Mouse (Mus musculus) neural tube, embryonic 13.5 days (tissue): Measurements from ENCODE around the gene Donson. TPM values are rescaled to one million over a fixed set of nuclear protein-coding genes. Genes with fewer than 3 reads are reported as not detected.

Experiments
- ATAC-seq: fragments of 200-750 bp; cut with Nextera tagmentation; 2 replicates; pipeline ENCODE4 v1.8.0; 2017; ENCODE audit warnings: low read depth, mild to moderate bottlenecking, moderate TSS enrichment, moderate library complexity
- H3K27ac ChIP-seq: fragments of 300-500 bp; sonication (generic); replicated peaks from 2 replicates; pipeline ENCODE4 v1.5.1; 2015; ENCODE audit warnings: moderate library complexity, mild to moderate bottlenecking, inconsistent platforms
- H3K27me3 ChIP-seq: fragments of 300-500 bp; sonication (generic); 2 replicates; pipeline ENCODE4 v1.6.1; 2015; ENCODE audit warnings: mild to moderate bottlenecking, inconsistent platforms
- H3K36me3 ChIP-seq: fragments of 300-500 bp; sonication (generic); 2 replicates; pipeline ENCODE4 v1.6.1; 2015; ENCODE audit warnings: mild to moderate bottlenecking, inconsistent platforms
- H3K4me1 ChIP-seq: fragments of 300-500 bp; sonication (generic); replicated peaks from 2 replicates; pipeline ENCODE4 v1.6.1; 2015; ENCODE audit warnings: inconsistent platforms
- H3K4me2 ChIP-seq: fragments of 300-500 bp; sonication (generic); 2 replicates; pipeline ENCODE4 v1.6.1; 2015; ENCODE audit warnings: inconsistent platforms, mild to moderate bottlenecking, moderate library complexity
- H3K4me3 ChIP-seq: fragments of 300-500 bp; sonication (generic); 2 replicates; pipeline ENCODE4 v1.5.1; 2015; ENCODE audit warnings: mild to moderate bottlenecking, inconsistent platforms
- H3K9ac ChIP-seq: fragments of 300-500 bp; sonication (generic); 2 replicates; pipeline ENCODE4 v1.6.1; 2015; ENCODE audit warnings: moderate library complexity, mild to moderate bottlenecking, inconsistent platforms
- H3K9me3 ChIP-seq: fragments of 300-500 bp; sonication (generic); 2 replicates; pipeline ENCODE4 v1.6.1; 2016; ENCODE audit warnings: inconsistent platforms
- WGBS: fragments of 180-500 bp; shearing (Covaris S2); methylation state at CpG from one replicate; pipeline ENCODE4 v1.1.7; 2015; 5-methylcytosine and 5-hydroxymethylcytosine counted together
- polyA plus RNA-seq: library from polyadenylated mRNA; unstranded; fragments of >200 nt; fragmentation: Nextera tagmentation; extraction: Ambion mirVana; gene quantifications from 2 replicates; pipeline ENCODE4 v1.2.1, GENCODE M21; 2015

Donson gene
- polyA plus RNA-seq: 19.1 and 20.5 TPM in 2 replicates

GRCm38 (mm10) chr16:91688619-91689334 lies at the start of gene Donson:
Gene Donson, minus strand, starts transcription at chr16:91688770.
- H3K4me3 ChIP-seq: peak within 1 kb of the TSS; percentile 85
- ATAC-seq: peak; percentile 99
- no peaks in the 10 kb centered on the region for H3K9me3 ChIP-seq
- H3K4me2 ChIP-seq: peak within 1 kb of the TSS; percentile 71
- peak within 1 kb of the TSS; percentile 91 for H3K9ac ChIP-seq
- H3K27ac ChIP-seq: peak within 1 kb of the TSS; percentile 92
- WGBS: under 1% methylated on average over 69 of the region's 71 CpGs
- peaks cover 24% of the 10 kb centered on the region for H3K4me1 ChIP-seq
- H3K36me3 ChIP-seq: peaks cover 26% of the 10 kb centered on the region
- H3K27me3 ChIP-seq: no peaks in the 10 kb centered on the region

DNA sequence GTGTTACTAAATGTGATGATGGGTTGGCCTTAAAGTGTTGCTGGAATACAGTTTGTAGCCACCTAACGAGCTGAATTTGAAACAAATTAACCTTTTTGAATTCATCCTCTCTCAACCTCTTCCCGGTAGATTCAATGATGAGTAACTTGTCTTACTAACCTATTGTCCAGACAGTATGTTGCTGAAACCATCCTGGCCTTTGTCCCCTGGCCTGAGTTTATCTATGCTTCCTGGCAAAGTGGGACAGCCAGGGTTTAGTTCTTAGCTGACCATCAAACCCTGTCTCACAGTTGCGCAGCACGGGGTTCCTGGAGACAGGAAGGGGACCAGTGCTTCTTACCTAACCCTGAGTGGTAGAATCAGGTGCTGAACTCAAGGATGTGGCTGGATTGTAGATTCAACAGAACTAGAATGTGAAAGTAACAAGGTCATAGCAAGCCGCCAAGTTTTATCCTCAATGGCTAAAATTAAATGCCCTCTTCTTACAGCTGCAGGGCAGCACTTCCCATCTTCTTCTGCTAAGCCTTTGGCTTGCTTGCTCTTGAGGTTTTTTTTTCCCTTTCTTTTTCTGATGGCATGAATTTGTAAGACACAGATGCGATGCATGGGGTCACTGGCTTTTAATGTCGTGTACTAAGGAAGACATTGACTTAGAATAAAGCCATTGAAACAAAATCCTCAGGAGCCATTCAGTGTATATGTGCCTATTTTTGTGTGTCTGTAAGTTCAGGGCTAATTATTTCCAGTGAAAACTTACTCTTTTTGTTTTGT lies 47.7 kb upstream of the Donson start:
- no peak for ATAC-seq
- Histone ChIP-seq H3K36me3 (no peaks in the 10 kb centered on the region), H3K27ac (no peak overlapping the region), H3K4me3 (no peak overlapping the region), H3K9ac (no peak overlapping the region), H3K9me3 (no peaks in the 10 kb centered on the region), H3K4me1 (peaks cover 84% of the 10 kb centered on the region), H3K27me3 (no peaks in the 10 kb centered on the region), H3K4me2 (no peak overlapping the region)
- 78% methylated on average over 7 of the region's 7 CpGs for WGBS

GRCm38 (mm10) chr16:91734771-91735170 lies 46.2 kb upstream of the Donson start:
- no peak for ATAC-seq
- Histone ChIP-seq H3K4me3 (no peak overlapping the region), H3K4me1 (peaks cover 73% of the 10 kb centered on the region), H3K9ac (no peak overlapping the region), H3K27ac (0 out of 2 replicates have a peak overlapping the region, but pooled peaks have one; percentile 33), H3K4me2 (no peak overlapping the region), H3K36me3 (no peaks in the 10 kb centered on the region), H3K9me3 (no peaks in the 10 kb centered on the region), H3K27me3 (no peaks in the 10 kb centered on the region)
- WGBS: 55% methylated on average over 5 of the region's 5 CpGs

DNA sequence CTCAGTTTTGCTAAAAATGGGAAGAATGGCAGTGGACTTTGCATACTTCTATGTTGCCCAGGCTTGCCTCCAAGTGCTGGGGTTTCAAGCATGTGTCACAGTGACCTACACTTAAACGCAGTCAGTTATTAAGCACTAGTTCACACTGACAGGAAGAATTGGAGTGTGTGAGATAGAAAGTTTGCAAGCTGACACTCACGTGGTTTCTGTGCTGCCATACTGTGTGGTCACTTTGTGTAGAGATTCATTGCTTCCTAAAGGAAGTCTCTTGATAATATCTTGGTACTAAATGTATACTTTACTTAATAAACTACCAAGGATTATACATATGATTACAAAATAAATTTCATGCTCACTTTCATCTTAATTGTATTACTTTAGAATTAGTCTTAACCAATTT lies 44.2 kb upstream of the Donson start:
- H3K4me1 ChIP-seq: peaks cover 62% of the 10 kb centered on the region
- no peaks in the 10 kb centered on the region for H3K27me3 ChIP-seq
- H3K36me3 ChIP-seq: no peaks in the 10 kb centered on the region
- no peaks in the 10 kb centered on the region for H3K9me3 ChIP-seq
- H3K9ac ChIP-seq: no peak overlapping the region
- ATAC-seq: no peak
- 77% methylated on average over 2 of the region's 2 CpGs for WGBS
- no peak overlapping the region for H3K27ac ChIP-seq
- H3K4me3 ChIP-seq: no peak overlapping the region
- no peak overlapping the region for H3K4me2 ChIP-seq

GRCm38 (mm10) chr16:91730446-91730845 lies 41.9 kb upstream of the Donson start:
- Histone ChIP-seq H3K27ac (peak overlapping the region; percentile 96), H3K4me2 (peak overlapping the region; percentile 72), H3K9me3 (no peaks in the 10 kb centered on the region), H3K9ac (peak overlapping the region; percentile 99), H3K27me3 (no peaks in the 10 kb centered on the region), H3K4me3 (peak overlapping the region; percentile 96), H3K36me3 (no peaks in the 10 kb centered on the region), H3K4me1 (peaks cover 61% of the 10 kb centered on the region)
- under 1% methylated on average over 11 of the region's 11 CpGs for WGBS
- ATAC-seq: no peak

DNA sequence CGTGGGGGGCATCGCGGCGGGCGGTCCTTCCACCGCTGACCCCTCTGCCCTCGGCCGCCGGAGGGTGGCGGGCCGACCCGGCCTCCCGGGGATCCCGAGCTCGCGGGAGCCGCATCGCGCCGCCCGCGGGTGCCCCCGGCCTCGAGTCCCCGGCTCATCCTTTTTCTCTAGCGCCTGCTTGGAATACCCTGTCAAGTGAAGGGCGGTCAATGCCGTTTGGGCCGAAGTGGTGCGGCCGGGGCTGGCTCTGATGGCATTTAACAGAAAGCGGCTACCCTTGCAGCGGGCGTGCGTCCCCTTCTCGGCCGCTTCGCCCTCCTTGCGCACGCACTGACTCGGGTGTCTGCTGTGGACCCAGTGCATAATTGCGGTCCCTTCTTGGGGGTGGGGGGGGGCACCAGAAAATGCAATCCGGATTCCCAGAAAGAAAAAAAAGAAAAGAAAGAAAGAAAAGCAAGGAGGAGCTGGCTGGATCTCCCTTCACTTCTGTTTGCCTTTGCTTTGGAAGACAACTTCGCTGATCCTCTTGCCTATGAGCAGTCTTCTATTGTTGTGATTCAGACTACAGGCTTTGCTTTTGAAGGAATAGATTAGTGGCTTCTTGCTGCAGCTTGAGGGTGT lies 41.4 kb upstream of the Donson start:
- no peak for ATAC-seq
- Histone ChIP-seq H3K9me3 (no peaks in the 10 kb centered on the region), H3K27ac (peak overlapping the region; percentile 96), H3K4me3 (peak overlapping the region; percentile 96), H3K9ac (peak overlapping the region; percentile 99), H3K36me3 (0 out of 2 replicates have a peak, but pooled peaks cover under 1% of the 10 kb centered on the region), H3K4me2 (peak overlapping the region; percentile 72), H3K4me1 (peaks cover 56% of the 10 kb centered on the region), H3K27me3 (no peaks in the 10 kb centered on the region)
- under 1% methylated on average over 39 of the region's 44 CpGs for WGBS

DNA sequence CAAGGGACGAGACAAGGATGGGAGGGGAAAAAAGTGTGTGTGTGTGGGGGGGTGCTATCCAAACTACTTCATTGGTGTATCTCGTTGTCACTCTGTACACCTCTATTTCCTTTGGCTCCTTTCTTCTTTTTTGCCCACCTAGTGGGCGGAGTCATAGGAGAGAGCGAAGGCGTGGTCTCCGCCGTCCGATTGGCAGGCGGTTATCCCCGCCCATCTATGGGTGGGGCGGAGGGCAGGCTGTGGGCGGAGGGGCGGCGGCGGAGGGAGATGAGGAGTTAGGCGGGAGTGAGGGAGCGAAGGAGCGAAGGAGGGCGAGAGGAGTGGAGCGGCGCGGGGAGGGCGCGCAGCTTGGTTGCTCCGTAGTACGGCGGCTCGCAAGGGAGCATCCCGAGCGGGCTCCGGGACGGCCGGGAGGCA lies 40.5 kb upstream of the Donson start, which contains the start of gene Itsn1:
TSS of gene Itsn1 (plus strand) at position 216 of the 417 bp plus-strand sequence.
- Histone ChIP-seq H3K9me3 (no peaks in the 10 kb centered on the region), H3K4me3 (peak within 1 kb of the TSS; percentile 96), H3K36me3 (peaks cover 10% of the 10 kb centered on the region; the same call in 1 of the 2 replicates), H3K4me2 (peak within 1 kb of the TSS; percentile 72), H3K4me1 (peaks cover 47% of the 10 kb centered on the region), H3K9ac (peak within 1 kb of the TSS; percentile 99), H3K27ac (peak within 1 kb of the TSS; percentile 96), H3K27me3 (no peaks in the 10 kb centered on the region)
- ATAC-seq: peak; percentile 96
- WGBS: under 1% methylated on average over 28 of the region's 33 CpGs

DNA sequence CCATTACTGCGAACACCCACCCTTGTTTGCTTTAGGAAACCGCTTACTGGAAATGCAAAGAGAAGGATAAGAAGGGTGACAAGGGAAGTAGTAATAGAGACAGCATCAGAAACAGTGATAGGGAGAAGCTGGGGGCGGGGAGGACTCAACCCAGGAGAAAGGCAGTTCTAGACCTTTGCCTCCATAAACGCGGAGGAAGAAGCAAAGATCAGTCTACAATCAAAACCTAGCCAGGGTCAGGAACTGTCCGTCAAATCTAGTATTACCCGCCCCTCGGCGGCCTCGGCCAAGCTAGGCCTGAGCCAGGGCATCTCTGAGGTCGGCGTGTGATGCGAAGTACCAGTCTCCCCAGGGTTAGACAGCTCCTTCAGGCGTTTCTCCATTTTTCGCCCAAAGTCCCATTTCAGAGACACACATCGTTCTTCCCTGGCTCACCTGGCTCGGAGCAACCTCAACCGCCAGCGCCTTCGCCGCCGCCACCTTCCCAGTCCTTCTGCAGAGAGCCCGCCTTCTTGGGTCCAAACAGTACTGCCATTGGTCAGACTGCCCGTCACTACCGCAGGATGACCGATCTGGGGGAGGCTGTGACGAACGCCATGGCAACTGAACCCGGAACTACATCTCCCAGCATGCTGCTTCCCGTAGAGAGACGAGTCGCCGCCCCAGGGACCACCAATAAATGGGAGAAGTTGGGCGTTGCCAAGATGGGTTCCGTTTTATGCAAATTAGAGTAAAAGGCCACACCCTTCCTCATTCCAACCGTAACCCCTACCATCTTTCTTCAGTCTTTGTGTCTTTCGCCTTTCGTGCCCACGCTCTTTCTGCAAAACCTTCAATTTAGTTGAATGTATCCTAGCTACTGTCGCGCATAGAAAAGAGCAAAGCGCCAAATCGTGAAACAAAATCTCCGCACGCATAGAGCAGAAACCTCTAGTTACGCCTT lies 39.8 kb upstream of the Donson start, which contains the start of gene Cryzl1:
TSS of gene Cryzl1 (minus strand) at position 853 of the 943 bp plus-strand sequence.
- peak; percentile 95 for ATAC-seq
- Histone ChIP-seq H3K4me1 (peaks cover 45% of the 10 kb centered on the region), H3K27me3 (no peaks in the 10 kb centered on the region), H3K9me3 (no peaks in the 10 kb centered on the region), H3K4me3 (peak within 1 kb of the TSS; percentile 96), H3K4me2 (peak within 1 kb of the TSS; percentile 72), H3K36me3 (peaks cover 13% of the 10 kb centered on the region; the same call in 1 of the 2 replicates), H3K27ac (peak within 1 kb of the TSS; percentile 96), H3K9ac (peak within 1 kb of the TSS; percentile 99)
- WGBS: 1% methylated on average over 46 of the region's 46 CpGs

- no peak for ATAC-seq
- Histone ChIP-seq H3K4me3 (peak overlapping the region; percentile 96), H3K4me1 (peaks cover 40% of the 10 kb centered on the region), H3K27me3 (no peaks in the 10 kb centered on the region), H3K4me2 (peak overlapping the region; percentile 68), H3K36me3 (peaks cover 13% of the 10 kb centered on the region; the same call in 1 of the 2 replicates), H3K9ac (peak overlapping the region; percentile 81), H3K9me3 (no peaks in the 10 kb centered on the region), H3K27ac (0 out of 2 replicates have a peak overlapping the region, but pooled peaks have one; percentile 96)
- WGBS: 78% methylated on average over 15 of the region's 15 CpGs
These were observed 38.9 kb upstream of the Donson start for GRCm38 (mm10) chr16:91727433-91727832.

- 45% methylated on average over 3 of the region's 3 CpGs for WGBS
- no peak overlapping the region for H3K27ac ChIP-seq
- H3K36me3 ChIP-seq: peaks cover 34% of the 10 kb centered on the region
- H3K4me3 ChIP-seq: no peak overlapping the region
- H3K4me2 ChIP-seq: no peak overlapping the region
- no peaks in the 10 kb centered on the region for H3K27me3 ChIP-seq
- H3K9me3 ChIP-seq: no peaks in the 10 kb centered on the region
- H3K4me1 ChIP-seq: peaks cover 24% of the 10 kb centered on the region
- no peak for ATAC-seq
- no peak overlapping the region for H3K9ac ChIP-seq
These were observed 35.7 kb upstream of the Donson start for GRCm38 (mm10) chr16:91724247-91724646.

DNA sequence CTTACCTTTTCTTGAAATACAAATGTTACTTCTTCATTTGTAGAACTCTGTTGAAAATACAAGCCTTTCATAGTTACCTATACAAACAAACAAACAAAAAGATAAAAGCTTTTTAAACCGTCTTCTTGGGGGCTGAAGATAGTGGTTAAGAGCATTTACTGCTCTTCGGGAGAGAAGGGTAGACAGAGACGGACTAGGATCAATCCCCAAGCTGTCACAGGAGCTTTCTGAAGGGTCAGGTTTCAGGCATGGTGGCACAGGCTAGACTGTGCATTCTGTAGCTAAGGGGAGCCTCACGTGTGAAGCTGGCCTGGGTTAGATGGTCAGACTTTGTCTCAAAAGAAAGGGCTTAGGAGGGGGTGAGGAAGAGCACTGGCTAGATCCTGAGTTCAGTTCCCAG lies 28.8 kb upstream of the Donson start:
- Histone ChIP-seq H3K27ac (no peak overlapping the region), H3K9me3 (no peaks in the 10 kb centered on the region), H3K4me2 (no peak overlapping the region), H3K4me1 (no peaks in the 10 kb centered on the region), H3K36me3 (peaks cover 75% of the 10 kb centered on the region), H3K27me3 (no peaks in the 10 kb centered on the region), H3K4me3 (no peak overlapping the region), H3K9ac (no peak overlapping the region)
- 89% methylated on average over 4 of the region's 4 CpGs for WGBS
- ATAC-seq: no peak
